Mouse (Mus musculus) thymus, adult 2 months (tissue): ENCODE results near the gene Smarca4.

Experiments used
- CTCF ChIP-seq: fragments of 200-500 bp; IDR thresholded peaks from 2 replicates; pipeline ENCODE4 v1.5.1; 2012; ENCODE audit warnings: mild to moderate bottlenecking, control low read depth, low read length, moderate library complexity, borderline replicate concordance; ENCODE audit not compliant: control insufficient read depth, poor library complexity, insufficient read depth; ENCODE audit errors: extremely low read depth
- POLR2A ChIP-seq: fragments of 200-500 bp; IDR thresholded peaks from 2 replicates; pipeline ENCODE4 v1.6.1; 2012; ENCODE audit warnings: mild to moderate bottlenecking, low read length, control low read depth, moderate library complexity; ENCODE audit not compliant: control insufficient read depth, poor library complexity, insufficient read depth; ENCODE audit errors: extremely low read depth

- TF ChIP-seq CTCF (no peak), POLR2A (no peak)
Observed at GRCm38 (mm10) chr9:21688554-21688953, 72.6 kb downstream of the Smarca4 start.
